Mouse (Mus musculus): ENCODE results near the gene Thra. TPM values are rescaled to one million over a fixed set of nuclear protein-coding genes. Genes with fewer than 3 reads are reported as not detected.

Thra gene
- total and polyA plus RNA-seq, 3 experiments, result 89.4 to 105 (median 103) TPM

DNA sequence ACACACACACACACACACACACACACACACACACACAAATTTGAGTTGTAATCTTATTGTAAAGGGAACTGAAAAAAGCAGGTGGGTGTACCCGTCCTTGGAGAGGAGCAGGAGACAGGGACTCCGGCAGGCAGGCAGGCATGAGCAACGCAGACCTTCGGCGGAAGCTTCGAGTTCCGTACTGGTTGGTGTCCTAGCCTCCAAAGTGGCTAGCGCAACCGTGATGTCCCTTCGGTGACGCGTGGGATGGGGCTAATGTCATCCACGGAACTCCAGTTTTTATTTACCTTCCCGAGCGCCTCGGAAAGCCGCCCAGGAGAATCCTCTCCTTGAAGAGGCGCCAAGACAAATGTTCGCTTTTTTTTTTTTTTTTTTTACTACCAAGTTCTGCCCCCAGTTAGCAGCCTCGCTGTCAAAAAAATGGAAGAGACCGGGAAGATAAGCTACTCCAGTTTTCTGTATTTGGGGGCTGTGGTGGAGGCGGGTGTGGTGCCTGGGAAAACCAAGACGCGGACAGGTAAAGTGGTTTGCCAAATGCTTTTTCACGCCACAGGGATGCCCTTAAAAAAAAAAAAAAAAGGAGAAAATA lies 48.9 kb downstream of the Thra start:
- DNase-seq, result no peak
- under 1% methylated on average over 25 of the region's 25 CpGs for WGBS

GRCm38 (mm10) chr11:98789824-98790223 lies 49.4 kb downstream of the Thra start:
- Histone ChIP-seq H3K4me1 (ENCODE audit: control insufficient read depth, insufficient read depth, low read length) (peaks cover 22% of the 10 kb centered on the region), H3K27ac (peak overlapping the region; percentile 99), H3K9ac (ENCODE audit: low read depth, low read length) (no peak overlapping the region), H3K27me3 (ENCODE audit: control insufficient read depth, insufficient read depth, low read length) (no peaks in the 10 kb centered on the region), H3K4me3 (peak overlapping the region; percentile 61; the same call in 1 of the 2 replicates), H3K79me2 (replicated peaks; ENCODE audit: control insufficient read depth, insufficient read depth, low read length) (no peaks in the 10 kb centered on the region), H3K36me3 (ENCODE audit: control insufficient read depth, insufficient read depth, low read length) (peaks cover 3% of the 10 kb centered on the region; the same call in 1 of the 2 replicates)
- no peak for DNase-seq
- intact Hi-C loops (cut with DNase I), result no loop called here
- 36% methylated on average over 5 of the region's 5 CpGs for WGBS
- TF ChIP-seq CTCF (IDR thresholded peaks at IDR 0.05) (no peak), EP300 (IDR thresholded peaks at IDR 0.05; ENCODE audit: insufficient read depth, low read depth, low read length) (no peak), POLR2A (IDR thresholded peaks at IDR 0.05; ENCODE audit: insufficient read depth, low read depth, low read length) (no peak)

More for the DNA sequence above, 48.9 kb downstream of the Thra start:
- H3K27ac ChIP-seq, result peak overlapping the region; percentile 99
- H3K4me3 ChIP-seq, result peak overlapping the region; percentile 61
- no peaks in the 10 kb centered on the region for H3K27me3 ChIP-seq (ENCODE audit: control insufficient read depth, insufficient read depth, low read length)
- H3K36me3 ChIP-seq (ENCODE audit: control insufficient read depth, insufficient read depth, low read length), result peaks cover 5% of the 10 kb centered on the region; the same call in 1 of the 2 replicates
- H3K79me2 ChIP-seq (replicated peaks; ENCODE audit: control insufficient read depth, insufficient read depth, low read length), result no peaks in the 10 kb centered on the region
- no peak for TF ChIP-seq EP300 (IDR thresholded peaks at IDR 0.05; ENCODE audit: insufficient read depth, low read depth, low read length)
- no peak for TF ChIP-seq CTCF (IDR thresholded peaks at IDR 0.05)
- no peak for TF ChIP-seq POLR2A (IDR thresholded peaks at IDR 0.05; ENCODE audit: insufficient read depth, low read depth, low read length)
- intact Hi-C loops (cut with DNase I), result no loop called here
- peak overlapping the region; percentile 65 for H3K9ac ChIP-seq (ENCODE audit: low read depth, low read length)
- peaks cover 26% of the 10 kb centered on the region for H3K4me1 ChIP-seq (ENCODE audit: control insufficient read depth, insufficient read depth, low read length)

GRCm38 (mm10) chr11:98790631-98791205 lies 50.3 kb downstream of the Thra start:
- H3K79me2 ChIP-seq (replicated peaks; ENCODE audit: control insufficient read depth, insufficient read depth, low read length), result no peaks in the 10 kb centered on the region
- DNase-seq, result no peak
- no peaks in the 10 kb centered on the region for H3K27me3 ChIP-seq (ENCODE audit: control insufficient read depth, insufficient read depth, low read length)
- peaks cover 2% of the 10 kb centered on the region; the same call in 1 of the 2 replicates for H3K36me3 ChIP-seq (ENCODE audit: control insufficient read depth, insufficient read depth, low read length)
- H3K27ac ChIP-seq, result no peak overlapping the region
- TF ChIP-seq EP300 (IDR thresholded peaks at IDR 0.05; ENCODE audit: insufficient read depth, low read depth, low read length), result no peak
- TF ChIP-seq CTCF (IDR thresholded peaks at IDR 0.05), result no peak
- no peak for TF ChIP-seq POLR2A (IDR thresholded peaks at IDR 0.05; ENCODE audit: insufficient read depth, low read depth, low read length)
- intact Hi-C loops (cut with DNase I), result no loop called here
- peaks cover 17% of the 10 kb centered on the region for H3K4me1 ChIP-seq (ENCODE audit: control insufficient read depth, insufficient read depth, low read length)
- no peak overlapping the region for H3K9ac ChIP-seq (ENCODE audit: low read depth, low read length)
- H3K4me3 ChIP-seq, result no peak overlapping the region
- 87% methylated on average over 5 of the region's 5 CpGs for WGBS

GRCm38 (mm10) chr11:98791448-98791847 lies 51.0 kb downstream of the Thra start:
- H3K27me3 ChIP-seq (ENCODE audit: control insufficient read depth, insufficient read depth, low read length), result no peaks in the 10 kb centered on the region
- H3K36me3 ChIP-seq (ENCODE audit: control insufficient read depth, insufficient read depth, low read length), result peaks cover 2% of the 10 kb centered on the region; the same call in 1 of the 2 replicates
- peaks cover 15% of the 10 kb centered on the region for H3K4me1 ChIP-seq (ENCODE audit: control insufficient read depth, insufficient read depth, low read length)
- no peak overlapping the region for H3K9ac ChIP-seq (ENCODE audit: low read depth, low read length)
- DNase-seq, result no peak
- H3K79me2 ChIP-seq (replicated peaks; ENCODE audit: control insufficient read depth, insufficient read depth, low read length), result peaks cover 4% of the 10 kb centered on the region; the same call in 1 of the 2 replicates
- intact Hi-C loops (cut with DNase I), result no loop called here
- 78% methylated on average over 1 of the region's 1 CpGs for WGBS
- H3K27ac ChIP-seq, result no peak overlapping the region
- no peak overlapping the region for H3K4me3 ChIP-seq
- no peak for TF ChIP-seq CTCF (IDR thresholded peaks at IDR 0.05)
- TF ChIP-seq POLR2A (IDR thresholded peaks at IDR 0.05; ENCODE audit: insufficient read depth, low read depth, low read length), result no peak
- TF ChIP-seq EP300 (IDR thresholded peaks at IDR 0.05; ENCODE audit: insufficient read depth, low read depth, low read length), result no peak

DNA sequence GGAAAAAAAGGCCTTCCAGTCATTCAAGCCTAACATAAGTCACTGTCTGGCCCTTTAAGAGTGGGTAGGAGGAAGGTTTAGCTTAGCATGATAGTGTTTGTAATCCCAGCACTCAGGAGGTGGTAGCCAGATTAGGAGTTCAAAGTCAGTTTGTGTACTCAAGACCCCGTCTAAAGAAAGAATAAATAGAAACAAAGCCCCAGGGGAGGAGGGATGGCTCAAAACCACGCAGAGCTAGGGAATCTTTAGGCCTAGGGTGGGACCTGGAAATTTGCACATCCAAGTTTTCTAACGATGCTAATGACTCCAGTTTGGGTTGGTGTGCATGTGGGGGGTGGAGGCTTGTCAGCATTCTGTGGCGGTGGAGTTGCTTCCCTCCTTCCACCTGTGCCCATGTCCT lies 51.6 kb downstream of the Thra start:
- 28% methylated on average over 4 of the region's 4 CpGs for WGBS
- Histone ChIP-seq H3K4me3 (no peak overlapping the region), H3K79me2 (replicated peaks; ENCODE audit: control insufficient read depth, insufficient read depth, low read length) (peaks cover 6% of the 10 kb centered on the region; the same call in 1 of the 2 replicates), H3K9ac (ENCODE audit: low read depth, low read length) (no peak overlapping the region), H3K27me3 (ENCODE audit: control insufficient read depth, insufficient read depth, low read length) (no peaks in the 10 kb centered on the region), H3K36me3 (ENCODE audit: control insufficient read depth, insufficient read depth, low read length) (peaks cover 2% of the 10 kb centered on the region; the same call in 1 of the 2 replicates), H3K4me1 (ENCODE audit: control insufficient read depth, insufficient read depth, low read length) (peaks cover 14% of the 10 kb centered on the region), H3K27ac (no peak overlapping the region)
- DNase-seq, result no peak
- TF ChIP-seq POLR2A (IDR thresholded peaks at IDR 0.05; ENCODE audit: insufficient read depth, low read depth, low read length) (no peak), EP300 (IDR thresholded peaks at IDR 0.05; ENCODE audit: insufficient read depth, low read depth, low read length) (no peak), CTCF (IDR thresholded peaks at IDR 0.05) (no peak)
- intact Hi-C loops (cut with DNase I), result no loop called here

DNA sequence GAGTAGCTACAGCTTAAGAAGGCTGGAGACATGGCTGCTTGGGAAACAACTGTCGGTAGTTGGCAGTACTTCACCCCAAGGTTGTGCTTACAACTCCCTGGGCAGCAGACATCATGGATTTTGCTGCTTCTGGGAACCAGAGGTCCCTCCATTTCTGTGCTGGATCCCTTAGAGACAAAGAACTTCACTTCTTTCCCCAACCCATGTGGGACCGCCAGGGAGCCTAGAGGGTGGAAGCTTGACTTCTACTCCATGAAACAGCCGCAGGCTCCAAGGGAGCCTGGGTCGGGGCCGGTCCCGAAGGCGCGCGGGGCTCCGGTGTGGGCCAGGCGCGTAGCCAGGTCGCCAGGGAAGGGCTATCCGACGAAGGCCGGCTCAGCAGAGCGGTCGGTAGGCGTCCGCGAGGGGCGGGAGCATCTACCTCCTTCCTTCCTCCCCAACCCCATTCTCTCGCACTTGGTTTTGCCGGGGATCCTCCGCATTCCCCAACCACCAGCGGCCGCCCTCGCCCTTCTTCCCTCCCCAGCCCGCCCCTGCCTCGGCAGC lies 54.1 kb downstream of the Thra start:
- peak overlapping the region; percentile 94 for H3K27ac ChIP-seq
- peaks cover 6% of the 10 kb centered on the region for H3K79me2 ChIP-seq (replicated peaks; ENCODE audit: control insufficient read depth, insufficient read depth, low read length)
- WGBS, result under 1% methylated on average over 27 of the region's 30 CpGs
- H3K36me3 ChIP-seq (ENCODE audit: control insufficient read depth, insufficient read depth, low read length), result peaks cover 8% of the 10 kb centered on the region
- DNase-seq, result peak; percentile 87 to 89
- H3K27me3 ChIP-seq (ENCODE audit: control insufficient read depth, insufficient read depth, low read length), result no peaks in the 10 kb centered on the region
- H3K4me3 ChIP-seq, result peak overlapping the region; percentile 79
- TF ChIP-seq EP300 (IDR thresholded peaks at IDR 0.05; ENCODE audit: insufficient read depth, low read depth, low read length), result no peak
- TF ChIP-seq CTCF (IDR thresholded peaks at IDR 0.05), result peak; percentile 58
- TF ChIP-seq POLR2A (IDR thresholded peaks at IDR 0.05; ENCODE audit: insufficient read depth, low read depth, low read length), result no peak; the same call in 1 of the 2 replicates
- peaks cover 9% of the 10 kb centered on the region for H3K4me1 ChIP-seq (ENCODE audit: control insufficient read depth, insufficient read depth, low read length)
- H3K9ac ChIP-seq (ENCODE audit: low read depth, low read length), result peak overlapping the region; percentile 100
- intact Hi-C loops (cut with DNase I), result loop anchor here (2.0 kb wide), 1 partner anchor 34 kb away; no protein-coding TSS in a partner anchor
